Mouse (Mus musculus) MEL (cell line): ENCODE data around the gene Gstp2. TPM values are rescaled to one million over a fixed set of nuclear protein-coding genes. Genes with fewer than 3 reads are reported as not detected.

Experiments
- DNase-seq: peaks from one replicate; pipeline ENCODE4 v3.0.0; 2011; ENCODE audit warnings: low read depth, low spot score
- H3K27ac ChIP-seq: 2 replicates; pipeline ENCODE4 v1.5.1; 2012; ENCODE audit warnings: low read depth, mild to moderate bottlenecking, control low read depth, low read length, moderate library complexity; ENCODE audit not compliant: control insufficient read depth
- H3K27me3 ChIP-seq, 2 experiments: fragments of 150-350 bp in 1 of 2; sonication (generic) in 1 of 2; 2 replicates each; pipeline ENCODE4 v1.6.1; 2012; ENCODE audit warnings: low read length in 2 of 2, mild to moderate bottlenecking in 2 of 2, improper control_type of control experiment in 1 of 2, moderate library complexity in 1 of 2; ENCODE audit not compliant: insufficient read depth in 2 of 2, control insufficient read depth in 1 of 2
- H3K36me3 ChIP-seq, 2 experiments: 2 replicates each; pipeline ENCODE4 v1.6.1; 2012 to 2014; ENCODE audit warnings: low read length in 2 of 2, improper control_type of control experiment in 1 of 2, inconsistent platforms in 1 of 2, mild to moderate bottlenecking in 1 of 2; ENCODE audit not compliant: insufficient read depth in 2 of 2, control insufficient read depth in 1 of 2
- H3K4me1 ChIP-seq, 2 experiments: fragments of 150-350 bp in 1 of 2; sonication (generic) in 1 of 2; 2 replicates each; pipeline ENCODE4 v1.6.1; 2012; ENCODE audit warnings: low read length in 2 of 2, improper control_type of control experiment in 1 of 2, mild to moderate bottlenecking in 1 of 2; ENCODE audit not compliant: insufficient read depth in 2 of 2, control insufficient read depth in 1 of 2
- H3K4me3 ChIP-seq, 2 experiments: fragments of 150-350 bp in 1 of 2; sonication (generic) in 1 of 2; 2 replicates each; pipeline ENCODE4 v1.5.1; 2012; ENCODE audit warnings: low read depth in 2 of 2, low read length in 2 of 2, mild to moderate bottlenecking in 2 of 2, moderate library complexity in 2 of 2, control low read depth in 1 of 2, improper control_type of control experiment in 1 of 2; ENCODE audit not compliant: control insufficient read depth in 1 of 2, insufficient read depth in 1 of 2
- H3K79me2 ChIP-seq: 2 replicates; pipeline ENCODE4 v1.6.1; 2012; ENCODE audit warnings: mild to moderate bottlenecking, low read length, moderate library complexity; ENCODE audit not compliant: control insufficient read depth, poor library complexity, insufficient read depth
- H3K9ac ChIP-seq: 2 replicates; pipeline ENCODE4 v1.6.1; 2012; ENCODE audit warnings: low read depth, mild to moderate bottlenecking, control low read depth, low read length, moderate library complexity; ENCODE audit not compliant: control insufficient read depth, poor library complexity, severe bottlenecking
- H3K9me3 ChIP-seq: fragments of 150-350 bp; sonication (generic); replicated peaks from 2 replicates; pipeline ENCODE4 v1.6.1; 2012; ENCODE audit warnings: mild to moderate bottlenecking, low read length, improper control_type of control experiment, moderate library complexity; ENCODE audit not compliant: insufficient read depth
- BHLHE40 ChIP-seq: IDR thresholded peaks from 2 replicates; pipeline ENCODE4 v1.6.1; 2012; ENCODE audit warnings: low read depth, mild to moderate bottlenecking, inconsistent platforms, low read length, improper control_type of control experiment, borderline replicate concordance
- CHD1 ChIP-seq: IDR thresholded peaks from 2 replicates; pipeline ENCODE4 v1.6.1; 2012; ENCODE audit warnings: low read depth, mild to moderate bottlenecking, inconsistent platforms, low read length, improper control_type of control experiment
- CHD2 ChIP-seq: IDR thresholded peaks from 2 replicates; pipeline ENCODE4 v1.6.1; 2011; ENCODE audit warnings: low read length, improper control_type of control experiment
- CTCF ChIP-seq, 3 experiments: IDR thresholded peaks in 2 of 3; conservative IDR thresholded peaks in 1 of 3; 2 replicates each; pipeline ENCODE4 v1.5.1; 2011 to 2012; ENCODE audit warnings: low read length in 3 of 3, low read depth in 2 of 3, mild to moderate bottlenecking in 2 of 3, improper control_type of control experiment in 1 of 3, inconsistent platforms in 1 of 3, mixed read lengths in 1 of 3, moderate library complexity in 1 of 3; ENCODE audit not compliant: control insufficient read depth in 1 of 3, insufficient read depth in 1 of 3, poor library complexity in 1 of 3, severe bottlenecking in 1 of 3
- E2F4 ChIP-seq: IDR thresholded peaks from 2 replicates; pipeline ENCODE4 v1.6.1; 2011; ENCODE audit warnings: low read depth, low read length, improper control_type of control experiment, borderline replicate concordance
- EP300 ChIP-seq, 2 experiments: IDR thresholded peaks; 2 replicates each; pipeline ENCODE4 v1.6.1; 2011; ENCODE audit warnings: improper control_type of control experiment in 2 of 2, low read length in 2 of 2, low read depth in 1 of 2, mild to moderate bottlenecking in 1 of 2
- GABPA ChIP-seq: IDR thresholded peaks from 2 replicates; pipeline ENCODE4 v1.6.1; 2012; ENCODE audit warnings: low read depth, mild to moderate bottlenecking, inconsistent platforms, low read length, improper control_type of control experiment, moderate library complexity
- GATA1 ChIP-seq: IDR thresholded peaks from 2 replicates; pipeline ENCODE4 v1.6.1; 2011; ENCODE audit warnings: low read depth, low read length, improper control_type of control experiment
- HCFC1 ChIP-seq: IDR thresholded peaks from 2 replicates; pipeline ENCODE4 v1.6.1; 2012; ENCODE audit warnings: low read depth, mild to moderate bottlenecking, inconsistent platforms, low read length, improper control_type of control experiment, moderate library complexity
- KAT2A ChIP-seq: conservative IDR thresholded peaks from 2 replicates; pipeline ENCODE4 v1.6.1; 2012; ENCODE audit warnings: low read depth, low read length, improper control_type of control experiment, inconsistent platforms
- MAX ChIP-seq: IDR thresholded peaks from 2 replicates; pipeline ENCODE4 v1.6.1; 2011; ENCODE audit warnings: low read length, improper control_type of control experiment
- MYC ChIP-seq: IDR thresholded peaks from 2 replicates; pipeline ENCODE4 v1.6.1; 2011; ENCODE audit warnings: low read depth, mild to moderate bottlenecking, low read length, improper control_type of control experiment, moderate library complexity
- NRF1 ChIP-seq: IDR thresholded peaks from 2 replicates; pipeline ENCODE4 v1.6.1; 2014; ENCODE audit warnings: low read depth, mild to moderate bottlenecking, inconsistent platforms, low read length, improper control_type of control experiment, moderate library complexity; ENCODE audit not compliant: poor library complexity, insufficient read depth, severe bottlenecking
- POLR2A ChIP-seq, 2 experiments: IDR thresholded peaks; 2 replicates each; pipeline ENCODE4 v1.6.1; 2011 to 2012; ENCODE audit warnings: low read length in 2 of 2, mild to moderate bottlenecking in 2 of 2, control low read depth in 1 of 2, improper control_type of control experiment in 1 of 2, low read depth in 1 of 2, moderate library complexity in 1 of 2; ENCODE audit not compliant: control insufficient read depth in 1 of 2, insufficient read depth in 1 of 2, poor library complexity in 1 of 2
- POLR2AphosphoS5 ChIP-seq: IDR thresholded peaks from 2 replicates; pipeline ENCODE4 v1.6.1; 2012; ENCODE audit warnings: low read depth, borderline replicate concordance, mild to moderate bottlenecking, inconsistent platforms, low read length, moderate library complexity, mixed read lengths
- RAD21 ChIP-seq: IDR thresholded peaks from 2 replicates; pipeline ENCODE4 v1.6.1; 2011; ENCODE audit warnings: mild to moderate bottlenecking, low read depth, low read length, improper control_type of control experiment
- RCOR1 ChIP-seq: IDR thresholded peaks from 2 replicates; pipeline ENCODE4 v1.6.1; 2012; ENCODE audit warnings: low read depth, mild to moderate bottlenecking, inconsistent platforms, low read length, improper control_type of control experiment
- TAL1 ChIP-seq: IDR thresholded peaks from 2 replicates; pipeline ENCODE4 v1.6.1; 2012; ENCODE audit warnings: mild to moderate bottlenecking, inconsistent platforms, low read length, moderate library complexity, mixed read lengths
- TCF12 ChIP-seq: IDR thresholded peaks from 2 replicates; pipeline ENCODE4 v1.6.1; 2014; ENCODE audit warnings: low read depth, mild to moderate bottlenecking, inconsistent platforms, low read length, improper control_type of control experiment, moderate library complexity
- USF1 ChIP-seq: IDR thresholded peaks from 2 replicates; pipeline ENCODE4 v1.6.1; 2014; ENCODE audit warnings: low read depth, mild to moderate bottlenecking, inconsistent platforms, low read length, improper control_type of control experiment, moderate library complexity
- ZKSCAN1 ChIP-seq: IDR thresholded peaks from 2 replicates; pipeline ENCODE4 v1.6.1; 2012; ENCODE audit warnings: low read depth, mild to moderate bottlenecking, inconsistent platforms, low read length, improper control_type of control experiment, moderate library complexity
- ZNF384 ChIP-seq: IDR thresholded peaks from 2 replicates; pipeline ENCODE4 v1.6.1; 2012; ENCODE audit warnings: low read depth, mild to moderate bottlenecking, inconsistent platforms, low read length, improper control_type of control experiment
- polyA plus RNA-seq, 2 experiments: library from polyadenylated mRNA; stranded (reverse) in 1 of 2; unstranded in 1 of 2; fragments of >175 nt in 1 of 2; fragments of >200 nt in 1 of 2; gene quantifications; 2 replicates each; pipeline versions ENCODE4 v1.2.1 to v1.2.4; 2012; ENCODE audit warnings: low replicate concordance in 2 of 2, low read depth in 1 of 2; ENCODE audit not compliant: insufficient read length in 2 of 2, insufficient read depth in 1 of 2, missing spikeins in 1 of 2
- total RNA-seq: library from RNA; depleted of rRNA; stranded (reverse); fragments of 300-350 nt; gene quantifications from 2 replicates; pipeline ENCODE4 v1.2.3, GENCODE M21; 2012

The Gstp2 gene
- total and polyA plus RNA-seq, 3 experiments, result 0.65 to 7.4 TPM; not detected in 1

DNA sequence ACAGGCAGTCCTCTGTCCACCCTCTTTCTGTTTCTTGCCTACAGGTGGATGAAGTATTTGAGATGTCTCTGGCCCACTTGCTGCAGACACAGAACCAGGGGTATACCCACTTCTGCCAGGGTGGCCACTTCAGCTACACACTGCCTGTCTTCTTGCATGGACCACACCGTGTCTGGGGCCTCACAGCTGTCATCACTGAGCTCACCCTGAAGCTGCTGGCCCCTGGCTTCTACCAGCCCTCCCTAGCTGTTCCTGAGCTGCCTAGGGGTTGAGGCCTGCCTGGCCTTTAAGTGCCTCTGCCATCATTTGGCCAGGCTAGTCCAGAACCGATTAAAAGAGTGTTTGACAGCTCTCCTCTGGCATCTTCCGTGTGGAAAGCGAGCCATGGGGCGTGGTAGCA, 44.1 kb downstream of the Gstp2 start:
- H3K27me3 ChIP-seq, result no peaks in the 10 kb centered on the region
- TF ChIP-seq TAL1 (no peak), RAD21 (no peak), BHLHE40 (no peak), NRF1 (no peak), GATA1 (no peak), MYC (no peak)
- TF ChIP-seq, all 39 proteins: peak for 0
- peaks cover 1% of the 10 kb centered on the region; the same call in 1 of the 2 replicates for H3K79me2 ChIP-seq
- DNase-seq, result no peak
- H3K4me3 ChIP-seq, result peak overlapping the region; percentile 80
- no peaks in the 10 kb centered on the region for H3K9me3 ChIP-seq
- peaks cover 0 to 6% of the 10 kb centered on the region in 2 experiments; a peak in 2 of 4 replicates for H3K36me3 ChIP-seq
- no peak overlapping the region for H3K27ac ChIP-seq
- H3K9ac ChIP-seq, result peak overlapping the region; percentile 90
- H3K4me1 ChIP-seq, result peaks cover 0 to 15% of the 10 kb centered on the region in 2 experiments; a peak in 2 of 4 replicates

DNA sequence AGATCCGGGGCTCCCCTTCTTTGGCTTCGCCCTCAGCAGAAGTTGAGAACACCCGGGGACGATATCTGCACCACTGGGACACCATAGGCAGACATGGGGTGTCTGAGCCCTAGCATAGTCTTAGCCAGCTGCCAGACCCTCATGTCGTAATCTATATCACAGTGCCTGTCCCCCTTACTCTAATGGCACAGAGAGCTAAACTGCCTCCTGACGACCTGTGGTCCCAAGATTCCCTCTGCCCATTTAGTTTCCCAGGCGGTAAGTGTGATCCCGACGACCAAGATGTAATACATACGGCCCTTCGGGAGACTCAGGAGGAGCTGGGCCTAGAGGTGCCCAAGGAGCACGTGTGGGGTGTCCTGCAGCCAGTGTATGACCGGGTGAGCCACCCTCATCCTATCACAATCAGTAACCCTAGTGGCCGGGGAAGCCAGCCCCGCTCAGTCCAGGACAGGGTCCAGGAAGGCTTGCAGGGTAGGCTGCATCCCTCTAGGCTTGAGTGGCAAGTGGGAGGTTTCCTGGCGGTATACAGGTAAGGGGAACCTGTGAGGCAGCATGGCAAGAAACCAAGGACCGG, 44.8 kb downstream of the Gstp2 start:
- no peaks in the 10 kb centered on the region for H3K9me3 ChIP-seq
- H3K4me3 ChIP-seq, result peak overlapping the region; percentile 80
- TF ChIP-seq CHD1, result peak; percentile 29; the same call in 1 of the 2 replicates
- TF ChIP-seq POLR2A (IDR thresholded peaks at IDR 0.05; ENCODE audit: control insufficient read depth in 1 of 2, insufficient read depth in 1 of 2, low read depth in 1 of 2, low read length in 2 of 2, poor library complexity in 1 of 2), result no peak; a peak in 1 of 4 replicates
- no peak for TF ChIP-seq RCOR1
- peak; percentile 56; the same call in 1 of the 2 replicates for TF ChIP-seq MAX
- peak overlapping the region; percentile 90 for H3K9ac ChIP-seq
- H3K36me3 ChIP-seq, result peaks cover 0 to 6% of the 10 kb centered on the region in 2 experiments; a peak in 2 of 4 replicates
- peaks cover 1% of the 10 kb centered on the region; the same call in 1 of the 2 replicates for H3K79me2 ChIP-seq
- peaks cover 0 to 15% of the 10 kb centered on the region in 2 experiments; a peak in 2 of 4 replicates for H3K4me1 ChIP-seq
- H3K27ac ChIP-seq, result peak overlapping the region; percentile 88
- H3K27me3 ChIP-seq, result no peaks in the 10 kb centered on the region
- DNase-seq, result no peak

DNA sequence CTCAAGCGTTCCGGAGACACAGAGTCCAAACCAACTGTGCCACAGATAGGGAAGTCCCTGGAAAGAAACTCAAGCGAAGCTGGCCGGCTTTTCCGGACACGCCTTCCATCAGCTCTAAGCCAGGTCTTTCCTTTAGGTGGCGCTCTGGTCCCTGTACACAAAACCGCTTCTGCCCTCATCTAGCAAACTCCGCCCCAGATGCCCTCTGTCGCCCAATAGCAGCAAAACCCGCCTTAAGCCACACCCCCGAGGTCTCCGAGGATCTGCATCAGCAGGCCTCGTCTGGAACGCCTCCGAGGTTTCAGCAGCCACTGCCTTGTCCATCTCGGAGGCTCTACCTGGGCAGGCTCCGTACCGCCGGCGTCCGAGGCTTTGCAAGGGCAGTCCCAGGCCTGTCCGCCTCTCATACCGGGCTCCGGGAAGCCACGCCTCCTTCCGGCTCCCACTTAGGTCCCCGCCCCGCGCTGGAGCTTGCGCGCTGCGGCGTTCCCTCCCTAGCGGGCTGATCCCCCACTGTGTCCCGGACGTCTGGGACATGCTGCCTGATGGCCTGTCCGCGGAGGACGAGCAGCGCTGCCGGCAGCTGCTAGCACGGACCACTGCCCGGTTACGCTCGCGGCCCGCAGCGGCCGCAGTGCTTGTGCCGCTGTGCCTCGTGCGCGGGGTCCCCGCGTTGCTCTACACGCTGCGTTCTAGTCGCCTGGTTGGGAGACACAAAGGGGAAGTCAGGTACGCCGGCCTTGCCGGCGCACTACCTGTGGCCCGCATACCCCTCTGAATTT, 45.5 kb downstream of the Gstp2 start, which contains the start of the genes Nudt8 and Gm49405:
Nudt8 (plus strand) TSS at position 462 of the 782 bp plus-strand sequence.
Gm49405 (plus strand) TSS at position 508 of the 782 bp plus-strand sequence.
- Histone ChIP-seq H3K36me3 (peaks cover 0 to 6% of the 10 kb centered on the region in 2 experiments; a peak in 2 of 4 replicates), H3K79me2 (peaks cover 1% of the 10 kb centered on the region; the same call in 1 of the 2 replicates), H3K27me3 (no peaks in the 10 kb centered on the region; a peak in 1 of 4 replicates), H3K4me1 (peaks cover 0 to 15% of the 10 kb centered on the region in 2 experiments; a peak in 2 of 4 replicates), H3K4me3 (peak within 1 kb of the TSS; percentile 80), H3K27ac (peak within 1 kb of the TSS; percentile 88), H3K9me3 (no peaks in the 10 kb centered on the region), H3K9ac (peak within 1 kb of the TSS; percentile 90)
- peak; percentile 99 for DNase-seq
- TF ChIP-seq ZKSCAN1, result no peak
- TF ChIP-seq KAT2A, result no peak
- peak; percentile 97 to 98 for TF ChIP-seq POLR2A (IDR thresholded peaks at IDR 0.05; ENCODE audit: control insufficient read depth in 1 of 2, insufficient read depth in 1 of 2, low read depth in 1 of 2, low read length in 2 of 2, poor library complexity in 1 of 2)
- no peak for TF ChIP-seq CHD1
- no peak for TF ChIP-seq GATA1
- TF ChIP-seq USF1, result no peak
- TF ChIP-seq EP300 (IDR thresholded peaks at IDR 0.05; ENCODE audit: low read depth in 1 of 2, low read length in 2 of 2), result peak in 1 of 2 experiments; percentile 9; a peak in 1 of 4 replicates
- TF ChIP-seq ZNF384, result no peak
- TF ChIP-seq RCOR1, result no peak
- no peak for TF ChIP-seq GABPA
- peak; percentile 70 for TF ChIP-seq HCFC1
- no peak; the same call in 1 of the 2 replicates for TF ChIP-seq TCF12
- no peak; the same call in 1 of the 2 replicates for TF ChIP-seq MAX
- peak; percentile 66 to 84 (median 72) for TF ChIP-seq CTCF (IDR thresholded peaks at IDR 0.05 in 2 of 3, conservative IDR thresholded peaks at IDR 0.05 in 1 of 3; ENCODE audit: control insufficient read depth in 1 of 3, insufficient read depth in 1 of 3, low read depth in 2 of 3, low read length in 3 of 3, poor library complexity in 1 of 3, severe bottlenecking in 1 of 3)
- TF ChIP-seq CHD2, result no peak
- no peak for TF ChIP-seq E2F4
- TF ChIP-seq POLR2AphosphoS5, result 0 out of 2 replicates have a peak, but pooled peaks have one; percentile 62
